Mouse (Mus musculus) left cerebral cortex, adult 9 months (tissue): ENCODE measurements around the gene Mfap3.
"Not testable (repeated sequence)": the region's sequence is repeated elsewhere in the genome, so short reads cannot be mapped to it uniquely, and the experiment has no call there.

Source experiments
- DNase-seq, 2 experiments: peaks; one replicate each; pipeline ENCODE4 v3.0.0; 2022; ENCODE audit warnings: low spot score in 2 of 2

The Mfap3 gene

DNA sequence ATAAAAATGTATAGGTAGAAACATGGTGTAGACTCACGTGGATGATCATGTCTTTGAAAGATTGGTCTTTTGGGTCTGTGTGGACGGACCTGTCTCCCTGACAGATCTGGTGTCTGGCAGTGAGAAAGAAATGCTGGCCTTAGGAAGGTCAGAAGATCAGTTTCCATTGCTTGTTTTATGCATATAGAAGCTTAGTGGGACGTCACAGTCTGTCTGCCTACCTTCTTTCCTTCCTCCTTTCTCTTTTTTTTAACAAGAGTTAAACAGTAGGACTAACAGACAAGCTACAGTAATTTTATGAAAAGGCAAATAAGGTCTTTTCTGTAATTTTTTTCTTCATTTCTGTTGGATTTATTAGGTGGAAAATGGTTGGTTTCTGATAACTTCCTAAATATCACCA lies 10.6 kb downstream of the Mfap3 start:
- DNase-seq: no peak

DNA sequence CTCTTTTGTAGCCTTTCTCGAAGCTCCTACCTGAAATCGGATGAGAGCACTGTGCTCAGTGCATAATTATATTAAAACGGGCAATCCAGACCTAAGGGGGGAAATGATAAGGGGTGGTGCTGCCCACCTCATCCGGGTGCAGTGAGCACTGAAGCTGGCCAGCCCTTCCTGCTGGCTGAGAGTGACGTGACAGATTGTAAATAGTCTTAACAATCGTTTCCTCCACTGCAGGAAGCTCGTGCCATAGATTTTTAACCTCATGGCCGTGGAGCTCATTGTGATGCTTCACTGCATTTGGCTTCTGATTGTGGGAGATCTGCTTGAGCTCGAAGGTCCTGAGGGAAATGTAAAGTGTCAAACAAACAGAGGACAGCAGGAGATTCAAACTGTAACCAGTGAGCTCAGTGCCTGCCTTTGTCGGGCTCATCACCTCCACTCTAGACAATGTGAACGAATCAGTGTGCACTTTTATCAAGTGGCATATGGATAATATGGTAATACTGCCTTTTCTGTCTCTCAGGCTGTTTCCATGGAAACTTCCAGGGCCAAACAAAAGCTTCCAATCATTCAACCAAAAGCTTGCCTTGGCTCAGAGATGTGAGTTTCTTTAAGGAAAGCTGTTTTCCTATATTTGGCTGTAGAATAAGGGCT lies 13.0 kb downstream of the Mfap3 start:
- no peak for DNase-seq

DNA sequence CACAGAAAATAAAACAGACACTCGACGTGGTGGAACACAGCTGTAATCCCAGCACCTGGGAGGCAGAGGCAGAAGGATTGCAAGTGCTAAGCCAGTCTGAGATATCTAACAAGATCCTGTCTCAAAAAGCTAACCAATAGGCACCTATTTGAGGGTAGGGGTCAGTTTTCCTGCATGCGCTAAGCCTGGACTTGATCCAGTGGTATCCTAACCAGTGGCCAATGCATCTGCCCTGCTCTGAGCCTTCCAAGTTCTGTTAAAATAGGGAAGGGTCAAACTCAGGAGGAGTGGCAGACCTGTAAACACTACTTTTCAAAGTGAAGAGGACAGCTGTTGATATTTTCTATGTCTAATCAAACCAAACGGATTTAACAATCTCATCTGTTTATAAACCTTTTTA lies 13.8 kb downstream of the Mfap3 start:
- DNase-seq: no peak

DNA sequence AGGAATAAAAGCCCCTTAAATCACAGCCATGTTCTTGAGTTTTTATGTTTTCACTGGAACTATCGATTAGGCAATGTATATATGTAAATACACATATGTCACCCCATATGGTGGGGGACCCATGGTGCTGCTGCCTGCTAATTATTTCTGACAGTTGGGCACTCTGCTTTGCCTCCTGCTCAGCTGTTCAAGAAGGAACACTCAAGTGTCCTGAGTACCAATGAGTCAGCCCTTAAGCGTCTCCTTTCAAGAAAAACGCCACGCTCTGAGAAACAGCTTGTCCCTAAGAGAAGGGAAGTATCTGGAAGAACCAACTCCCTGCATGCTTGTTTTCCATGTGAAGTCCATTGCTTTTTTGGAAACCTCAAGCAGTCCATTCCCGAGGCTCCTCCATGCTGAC lies 17.4 kb downstream of the Mfap3 start:
- DNase-seq: no peak

DNA sequence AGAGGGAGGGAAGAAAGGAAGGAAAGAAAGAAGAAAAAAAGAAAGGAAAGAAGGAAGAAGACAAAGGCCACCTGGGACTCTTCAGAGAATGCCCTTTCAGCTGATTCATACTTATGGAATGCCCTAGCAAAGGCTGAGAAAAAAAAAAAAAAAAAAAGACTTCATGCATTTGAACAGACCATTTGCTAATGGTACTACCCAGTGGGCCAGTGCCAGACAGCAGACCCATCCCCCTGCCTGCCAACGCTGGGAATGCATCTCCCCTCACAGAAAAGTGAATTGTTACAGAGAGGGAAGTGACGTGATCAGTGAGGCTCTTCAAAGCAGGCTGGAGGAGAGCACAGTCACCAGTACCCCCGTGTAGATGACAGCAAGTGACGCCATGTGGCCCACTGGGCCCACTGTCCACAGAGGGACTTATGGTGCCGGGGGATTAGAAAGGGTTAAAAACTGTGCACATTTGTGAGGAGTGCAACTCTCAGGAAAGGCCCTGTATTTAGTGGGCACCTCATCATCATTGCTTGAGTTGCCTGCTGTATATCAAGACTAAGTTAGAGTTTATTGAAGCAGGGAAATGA lies 21.5 kb downstream of the Mfap3 start:
- no peak for DNase-seq

DNA sequence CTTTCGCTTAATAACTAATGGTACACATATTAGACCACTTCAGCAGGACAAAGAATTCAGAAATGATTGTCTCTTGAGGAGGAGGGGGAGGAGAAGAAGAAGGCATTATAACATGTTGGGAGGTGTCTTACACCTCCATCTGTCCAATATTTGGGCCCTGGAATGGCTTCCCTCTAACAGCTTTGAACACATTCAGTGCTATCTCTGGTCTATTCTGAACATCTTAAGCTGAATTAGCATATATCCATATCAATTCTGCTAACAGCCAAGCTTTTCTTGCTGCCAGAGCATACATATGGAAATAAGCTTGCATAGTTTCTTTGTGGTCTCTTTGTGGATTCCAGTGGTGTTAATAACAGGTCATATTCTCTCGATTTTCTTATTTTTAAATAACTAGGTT lies 22.2 kb downstream of the Mfap3 start:
- DNase-seq: no peak

DNA sequence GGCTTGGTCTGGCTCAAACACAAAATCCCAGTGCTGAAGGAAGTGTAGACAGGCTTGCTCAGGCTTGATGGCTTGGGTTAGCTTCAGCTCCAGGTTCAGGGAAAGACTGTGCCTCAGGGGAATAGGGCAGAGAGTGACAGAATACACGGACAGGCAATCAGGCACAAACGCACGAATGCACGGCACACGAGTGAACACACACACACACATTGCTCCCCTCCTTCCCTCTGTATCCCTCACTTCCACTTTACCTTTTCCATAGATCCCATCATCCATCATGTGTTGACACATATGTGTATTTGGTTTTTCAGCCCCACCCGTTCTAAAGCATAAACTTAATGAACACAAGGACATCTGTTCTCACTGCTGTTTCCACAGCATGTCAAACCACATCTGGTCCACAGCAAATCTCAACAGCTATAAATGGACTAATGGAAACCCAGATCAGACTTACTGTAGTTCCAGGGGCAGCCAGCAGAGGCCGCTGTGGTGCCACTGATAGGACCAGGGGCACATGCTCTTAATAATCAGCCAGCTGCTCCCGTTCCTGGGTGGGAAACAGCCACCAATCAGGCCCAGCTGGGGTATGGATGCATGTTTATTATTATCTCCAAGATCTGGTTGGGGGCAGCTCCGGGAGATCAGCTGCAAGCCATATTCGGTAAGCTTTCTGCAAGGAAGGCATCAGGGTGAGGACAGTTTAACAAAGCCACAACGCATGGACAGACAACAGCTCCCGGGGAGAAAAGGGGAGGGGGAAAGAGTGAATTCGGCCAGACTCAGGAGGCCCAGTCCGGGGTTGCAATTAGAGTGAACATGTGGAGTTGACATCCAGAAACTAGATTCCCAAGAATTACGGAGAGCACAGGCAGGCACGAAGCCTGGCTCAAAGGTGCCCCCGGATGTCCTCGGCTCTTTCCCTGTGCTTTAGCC lies 30.4 kb downstream of the Mfap3 start:
- DNase-seq: peak; percentile 27 to 83

DNA sequence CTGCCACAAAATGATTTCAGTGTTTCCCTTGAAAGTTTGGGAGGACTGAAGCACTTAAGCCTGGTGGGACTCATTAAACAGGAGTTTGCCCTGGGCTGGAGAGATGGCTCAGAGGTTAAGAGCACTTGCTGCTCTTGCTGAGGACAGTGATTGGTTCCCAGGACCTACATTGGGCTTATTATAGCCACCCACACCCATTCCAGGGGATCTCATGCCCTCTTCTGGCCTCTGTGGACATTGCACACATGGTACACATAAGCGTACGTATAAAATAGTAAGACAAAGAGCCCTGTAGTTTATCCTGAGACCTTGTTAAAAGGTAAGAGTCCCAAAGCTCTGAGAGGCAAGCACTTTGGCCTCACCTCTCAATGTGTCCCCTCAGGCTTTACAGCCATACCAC lies 31.8 kb downstream of the Mfap3 start:
- DNase-seq: no peak

DNA sequence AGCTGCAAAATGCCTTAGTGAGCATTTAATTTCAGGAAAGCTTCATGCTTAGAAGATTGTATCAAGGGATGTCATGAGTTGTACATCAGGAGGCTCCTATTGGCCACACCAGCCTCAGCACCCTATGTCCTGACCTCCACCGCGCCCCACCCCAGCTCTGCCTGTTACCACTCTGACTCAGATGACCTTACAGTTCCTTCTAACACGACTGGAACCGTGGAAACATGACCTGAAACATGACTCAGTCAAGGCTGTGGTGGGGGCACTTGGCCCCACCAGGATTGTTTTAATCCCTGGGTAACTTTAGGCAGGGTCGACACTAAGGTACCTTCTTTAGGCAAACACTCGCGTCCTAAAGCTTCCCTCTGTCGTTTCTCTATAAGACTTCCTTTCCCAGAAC lies 32.6 kb downstream of the Mfap3 start:
- no peak for DNase-seq

DNA sequence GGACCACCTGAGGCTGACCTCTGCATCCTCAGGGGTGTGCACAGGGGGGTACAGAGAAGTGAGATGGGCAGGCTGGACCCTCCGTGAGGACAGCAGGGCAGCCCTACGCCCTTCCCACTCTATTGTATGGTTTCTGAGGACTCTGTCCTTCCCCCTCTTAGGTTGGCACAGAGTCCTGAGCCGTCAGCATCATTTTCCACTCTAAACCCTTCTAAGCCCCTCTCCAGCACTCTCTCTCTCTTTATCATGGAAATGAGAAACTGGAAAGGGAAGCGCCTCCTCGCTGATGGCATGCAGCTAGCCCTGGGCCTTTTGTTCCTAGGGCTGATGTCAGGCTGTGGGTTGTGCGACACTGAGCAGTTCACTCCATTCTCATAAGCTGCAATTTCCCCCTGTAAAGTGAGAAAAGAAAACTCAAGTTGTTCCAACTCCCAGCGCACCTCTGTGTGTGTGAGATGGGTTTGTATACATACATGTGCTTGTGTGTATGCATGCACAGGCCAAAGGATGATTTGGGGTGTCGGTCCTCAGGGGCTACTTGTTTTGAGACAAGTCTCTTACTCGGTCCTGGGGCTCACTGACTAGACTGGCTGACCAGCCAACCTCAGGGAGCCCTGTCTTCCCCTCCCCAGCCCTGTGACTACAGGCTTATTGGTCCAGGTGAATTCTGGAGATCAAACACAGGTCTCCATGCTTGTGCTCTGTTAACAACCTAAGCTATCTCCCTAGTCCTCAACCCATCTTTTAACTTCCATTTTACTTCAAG lies 34.7 kb downstream of the Mfap3 start:
- DNase-seq: no peak

DNA sequence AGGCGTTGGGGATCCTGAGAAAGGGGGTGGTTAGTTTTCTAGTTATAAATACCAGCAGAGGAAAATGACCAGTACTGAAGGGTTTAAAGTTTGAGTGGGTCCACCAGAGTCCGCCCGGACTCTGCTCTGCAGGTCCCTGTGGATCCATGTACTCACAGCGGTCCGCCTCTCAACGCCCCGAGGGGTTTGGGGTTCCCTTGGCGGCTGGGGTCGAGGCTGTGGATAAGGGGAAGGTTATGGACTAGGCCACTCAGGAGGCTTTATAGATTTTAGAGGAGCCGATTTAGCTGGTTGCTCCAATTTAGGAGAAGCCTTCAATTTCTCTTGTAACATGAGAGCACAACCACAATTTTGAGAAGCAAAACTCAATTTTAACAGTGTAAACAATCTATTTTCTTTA lies 39.5 kb downstream of the Mfap3 start:
- not testable (repeated sequence) for DNase-seq

DNA sequence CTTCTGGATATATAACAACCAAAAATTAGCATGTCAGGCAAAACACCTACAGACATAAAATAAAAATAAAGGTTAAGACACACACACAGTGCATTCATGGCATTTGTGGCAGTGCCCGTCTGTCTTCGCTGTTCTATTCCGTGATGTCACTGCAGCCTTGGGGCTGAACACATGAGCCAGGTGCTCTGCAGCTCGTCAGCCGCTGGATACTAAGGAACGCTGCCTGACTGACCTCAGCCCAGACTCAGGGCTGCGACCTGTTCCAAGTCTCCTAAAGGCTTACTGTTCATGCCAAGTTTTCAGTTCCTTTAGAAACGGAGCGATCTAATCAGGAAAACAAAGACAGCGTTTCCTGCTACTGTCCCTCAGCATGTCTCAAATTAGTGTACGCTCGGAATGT lies 46.1 kb downstream of the Mfap3 start:
- DNase-seq: no peak

DNA sequence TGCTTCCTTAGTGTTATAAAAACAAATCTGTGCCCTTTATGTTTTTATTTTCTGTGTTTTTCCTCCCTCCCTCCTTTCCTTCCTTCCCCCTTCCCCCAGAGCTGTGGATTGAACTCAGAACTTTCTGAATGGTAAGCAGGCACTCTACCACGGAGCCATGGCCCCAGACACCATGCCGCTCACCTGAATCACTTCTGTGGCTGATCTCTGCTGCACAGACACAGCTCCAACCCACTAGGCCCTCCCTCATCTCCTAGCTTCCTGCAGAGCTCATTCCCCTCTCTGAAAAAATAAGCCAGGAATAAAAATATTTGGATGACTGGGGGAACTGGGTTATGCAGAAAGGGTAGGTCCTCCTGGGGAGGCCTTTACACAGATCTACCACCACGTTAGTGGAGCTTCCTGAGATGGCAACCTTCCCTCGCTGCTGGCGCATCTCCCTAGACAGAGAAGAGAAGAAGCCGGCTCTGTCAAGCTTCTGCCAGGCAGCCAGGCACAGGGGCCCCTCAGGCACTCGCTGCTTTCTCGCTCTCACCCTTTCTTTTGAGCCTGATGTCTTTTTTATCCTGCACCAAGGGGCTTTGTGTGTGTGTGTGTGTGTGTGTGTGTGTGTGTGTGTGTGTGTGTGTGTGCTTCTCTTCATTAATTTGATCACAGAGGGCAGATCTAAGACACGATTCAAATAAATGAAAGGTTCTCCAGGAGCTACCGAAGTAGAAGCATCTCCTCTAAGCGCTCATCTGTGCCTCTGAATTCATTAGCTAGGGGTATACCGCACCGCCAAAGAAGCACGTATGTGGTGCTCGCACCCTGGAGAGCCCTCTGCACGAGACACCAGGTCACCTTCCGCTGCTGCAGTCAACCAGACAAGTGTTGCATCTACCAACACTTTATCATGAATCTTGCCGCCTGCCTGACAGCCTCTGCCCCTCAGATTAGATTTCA lies 47.9 kb downstream of the Mfap3 start:
- DNase-seq: no peak

DNA sequence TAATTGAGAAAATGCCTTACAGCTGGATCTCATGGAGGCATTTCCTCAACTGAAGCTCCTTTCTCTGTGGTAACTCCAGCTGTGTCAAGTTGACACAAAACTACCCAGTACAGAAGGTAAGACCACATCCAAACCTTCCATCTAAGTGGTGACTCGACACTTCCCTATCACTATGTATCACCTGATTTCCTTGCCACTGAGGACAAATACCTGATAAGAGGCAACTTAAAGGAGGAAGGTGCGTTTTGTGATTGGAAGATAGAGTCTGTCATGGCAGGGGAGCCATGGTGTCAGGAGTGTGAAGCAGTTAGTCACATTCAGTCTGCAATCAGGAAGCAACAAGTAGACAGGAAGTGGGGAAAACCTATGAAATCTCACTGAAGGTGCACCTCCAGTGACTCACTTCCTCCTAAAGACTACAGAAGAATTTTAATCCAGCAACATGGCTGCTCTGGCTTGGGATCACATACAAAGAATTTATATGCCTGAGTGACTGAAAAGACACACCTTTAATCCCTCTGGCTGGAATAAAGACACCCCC lies 50.6 kb downstream of the Mfap3 start:
- no peak for DNase-seq

DNA sequence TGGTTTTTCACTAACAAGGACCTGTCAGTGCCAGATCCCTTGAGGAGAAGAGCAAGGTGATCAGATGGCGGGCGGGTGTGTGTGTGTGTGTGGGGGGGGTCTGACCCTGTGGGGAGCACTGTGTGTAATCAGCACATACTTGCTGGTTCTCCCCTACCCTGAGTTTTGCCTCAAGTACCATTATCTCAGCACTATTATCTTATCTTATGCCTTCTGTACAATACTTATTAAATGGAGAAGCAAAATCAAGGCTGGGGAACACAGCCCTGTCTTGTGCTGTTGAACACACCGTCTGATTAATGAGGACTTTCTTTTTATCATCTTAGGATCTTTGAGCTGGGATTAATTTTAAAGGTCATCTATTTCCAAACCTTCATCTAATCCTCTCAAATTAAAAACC lies 52.6 kb downstream of the Mfap3 start:
- DNase-seq: no peak

DNA sequence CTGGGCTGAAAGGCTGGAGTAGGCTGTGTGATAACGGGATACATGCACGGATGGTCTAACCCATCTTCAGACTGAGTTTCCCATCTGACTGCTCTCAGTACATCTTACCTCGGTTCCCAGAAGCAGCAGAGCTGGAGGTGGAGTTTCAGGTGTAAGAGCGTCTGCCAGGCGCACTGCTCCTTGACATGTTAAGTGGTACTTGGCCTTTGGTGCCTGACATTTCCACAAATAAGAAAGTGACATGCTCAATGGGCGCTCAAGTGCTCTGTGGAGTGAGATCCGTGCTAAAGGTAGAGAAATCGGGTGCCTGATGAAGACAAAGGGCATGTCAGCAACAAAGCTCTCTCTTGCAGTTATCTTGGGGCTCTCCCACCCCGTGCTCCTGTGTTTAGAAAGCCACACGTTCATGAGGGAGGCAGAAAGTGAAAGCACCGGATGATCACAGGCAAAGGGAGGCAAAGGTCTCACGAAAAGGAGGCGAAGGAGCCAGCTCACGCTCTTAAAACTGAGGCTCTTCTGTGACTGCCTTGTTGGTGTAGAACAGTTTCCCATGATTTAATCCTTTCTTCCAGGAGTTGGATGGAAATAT lies 55.3 kb downstream of the Mfap3 start:
- DNase-seq: no peak

DNA sequence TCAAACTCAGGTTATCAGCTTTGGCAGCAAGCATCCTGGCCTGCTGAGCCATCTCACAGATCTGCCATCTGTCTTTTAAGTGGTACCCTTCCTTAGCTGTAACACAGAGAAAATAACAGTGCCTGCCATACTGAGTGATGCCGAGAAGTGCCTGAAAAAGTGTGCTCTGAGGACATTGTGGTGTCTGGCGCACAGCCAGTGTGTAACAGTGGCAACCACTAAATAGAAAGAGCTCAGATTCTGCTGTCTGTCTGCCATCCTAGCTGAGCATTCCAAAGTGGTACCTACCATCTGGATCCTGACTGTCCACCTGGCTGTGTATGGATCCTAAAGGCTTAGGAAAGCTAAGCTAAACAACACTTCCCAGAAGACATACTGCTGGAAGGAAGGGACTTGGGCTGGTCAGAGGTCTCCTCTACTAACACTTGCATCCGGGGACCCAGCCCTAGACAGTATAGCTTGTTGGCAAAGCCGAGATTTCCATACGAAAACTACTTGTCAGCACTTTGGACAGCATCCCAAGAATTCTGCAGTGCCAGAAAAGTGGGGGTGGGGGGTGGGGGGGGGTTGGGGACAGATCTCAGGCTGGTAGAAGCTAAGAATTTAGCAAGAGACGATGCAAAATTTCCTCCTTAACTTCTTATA lies 58.5 kb downstream of the Mfap3 start:
- DNase-seq: peak in 1 of 2 experiments; percentile 15

DNA sequence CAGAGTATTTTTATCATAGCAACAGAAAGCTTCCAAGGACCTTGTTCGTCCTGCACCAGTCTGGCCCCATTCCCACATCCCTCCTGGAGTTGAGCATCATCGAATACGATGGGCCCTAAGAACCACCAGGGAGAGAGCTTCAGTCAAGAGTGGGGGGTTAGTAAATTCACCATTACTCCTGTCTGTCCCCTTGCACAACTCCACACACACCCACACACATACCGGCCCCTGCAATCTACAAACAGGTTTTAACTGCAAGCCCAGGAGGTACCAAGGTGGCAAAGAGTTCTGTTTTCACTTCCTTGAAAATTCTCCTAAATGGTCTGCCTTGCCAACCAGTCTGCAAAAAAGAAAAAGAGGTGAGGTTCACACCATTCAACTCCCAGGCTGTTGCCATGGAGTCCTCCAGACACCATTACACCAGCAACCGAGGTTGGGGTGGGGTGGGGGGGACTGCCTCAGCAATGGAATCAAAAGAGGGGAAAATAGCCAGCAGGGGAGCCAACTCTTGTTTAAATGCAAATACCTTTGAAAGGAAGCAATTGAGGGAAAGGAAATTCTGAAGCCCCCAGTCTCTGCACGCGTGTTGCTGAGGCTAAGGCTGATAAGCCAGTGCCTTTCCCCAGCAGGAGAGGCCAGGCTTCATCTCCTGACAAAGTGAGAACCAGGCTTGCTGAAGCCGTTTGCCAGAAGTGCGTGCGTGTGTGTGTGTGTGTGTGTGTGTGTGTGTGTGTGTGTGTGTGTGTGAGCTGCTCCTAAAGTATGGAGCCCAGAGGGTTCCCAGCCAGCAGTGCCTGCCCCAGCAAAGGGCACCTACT lies 64.6 kb downstream of the Mfap3 start:
- no peak for DNase-seq
